Mouse (Mus musculus): ENCODE data around the gene Fars2. TPM values are rescaled to one million over a fixed set of nuclear protein-coding genes. Genes with fewer than 3 reads are reported as not detected.
"Not testable (repeated sequence)": the region's sequence is repeated elsewhere in the genome, so short reads cannot be mapped to it uniquely, and the experiment has no call there.

The Fars2 gene
- polyA plus RNA-seq, 1 experiment from 2014 or later = 24.6 TPM

DNA sequence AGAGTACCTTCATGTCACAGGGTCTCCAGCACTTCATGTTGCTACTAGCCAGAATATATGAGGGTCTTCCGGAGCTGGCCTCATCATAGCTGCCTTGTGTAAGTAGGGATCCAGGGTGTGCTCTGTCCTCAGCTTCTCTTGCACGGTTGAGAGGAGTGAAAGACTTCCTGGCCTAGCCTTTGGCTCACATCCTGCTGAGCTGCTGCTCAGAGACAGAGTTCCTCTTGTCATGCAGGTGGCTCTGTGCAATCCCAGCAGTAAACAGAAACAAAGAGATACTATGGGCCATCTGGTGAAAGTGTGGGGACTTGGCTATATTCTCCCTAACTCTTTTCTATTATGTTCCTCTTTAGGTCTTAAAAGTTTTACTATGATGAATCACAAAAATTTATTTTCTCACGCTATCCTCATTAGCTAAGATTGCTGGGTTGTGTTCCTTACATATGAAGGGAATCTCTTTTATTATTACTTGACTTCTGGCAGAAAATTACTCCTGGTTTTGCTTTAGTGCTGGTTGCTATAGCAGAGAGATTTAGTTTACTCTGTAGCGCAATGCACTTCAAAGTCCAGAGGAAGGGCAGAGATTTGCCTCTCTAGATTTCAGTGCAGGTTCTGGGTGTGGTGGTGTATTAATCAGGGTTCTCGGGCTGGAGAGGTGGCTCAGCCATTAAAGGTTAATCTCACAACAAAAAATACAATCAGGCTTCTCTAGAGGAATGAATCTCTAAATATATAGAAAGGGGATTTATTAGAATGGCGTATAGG lies 32.1 kb downstream of the Fars2 start:
- no peaks in the 10 kb centered on the region for H3K27me3 ChIP-seq (replicated peaks)
- H3K36me3 ChIP-seq = no peaks in the 10 kb centered on the region
- H3K9me3 ChIP-seq (replicated peaks) = no peaks in the 10 kb centered on the region
- peaks cover 6% of the 10 kb centered on the region; the same call in 1 of the 2 replicates for H3K4me1 ChIP-seq
- no peak overlapping the region for H3K4me2 ChIP-seq
- H3K9ac ChIP-seq (replicated peaks) = no peak overlapping the region
- no peak overlapping the region for H3K4me3 ChIP-seq (replicated peaks)
- WGBS = 44% methylated on average over 6 of the region's 6 CpGs
- H3K27ac ChIP-seq (replicated peaks) = no peak overlapping the region
- 0 out of 2 replicates have a peak, but pooled peaks have one; percentile 55 for ATAC-seq (ENCODE audit: low FRiP score)

DNA sequence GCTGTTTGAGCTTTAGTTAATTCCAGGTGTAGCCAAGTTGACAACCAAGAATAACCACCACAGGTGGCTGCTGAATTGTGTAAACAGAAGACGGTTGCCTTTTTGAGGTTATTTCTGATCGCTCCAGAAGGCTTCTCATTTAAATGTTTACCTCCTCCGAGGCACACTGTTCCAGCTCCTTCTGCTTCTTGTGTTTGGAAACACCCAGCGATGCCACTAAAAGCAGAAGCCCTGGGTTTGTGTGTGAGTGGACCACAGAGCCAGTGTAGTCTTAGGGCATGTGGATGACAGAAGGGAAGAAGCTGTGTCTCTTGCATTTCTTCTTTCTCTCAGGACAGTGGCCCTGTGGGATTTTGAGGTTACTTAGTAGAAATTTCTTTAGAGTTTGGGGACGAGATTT lies 33.1 kb downstream of the Fars2 start:
- no peak for ATAC-seq (ENCODE audit: low FRiP score)

DNA sequence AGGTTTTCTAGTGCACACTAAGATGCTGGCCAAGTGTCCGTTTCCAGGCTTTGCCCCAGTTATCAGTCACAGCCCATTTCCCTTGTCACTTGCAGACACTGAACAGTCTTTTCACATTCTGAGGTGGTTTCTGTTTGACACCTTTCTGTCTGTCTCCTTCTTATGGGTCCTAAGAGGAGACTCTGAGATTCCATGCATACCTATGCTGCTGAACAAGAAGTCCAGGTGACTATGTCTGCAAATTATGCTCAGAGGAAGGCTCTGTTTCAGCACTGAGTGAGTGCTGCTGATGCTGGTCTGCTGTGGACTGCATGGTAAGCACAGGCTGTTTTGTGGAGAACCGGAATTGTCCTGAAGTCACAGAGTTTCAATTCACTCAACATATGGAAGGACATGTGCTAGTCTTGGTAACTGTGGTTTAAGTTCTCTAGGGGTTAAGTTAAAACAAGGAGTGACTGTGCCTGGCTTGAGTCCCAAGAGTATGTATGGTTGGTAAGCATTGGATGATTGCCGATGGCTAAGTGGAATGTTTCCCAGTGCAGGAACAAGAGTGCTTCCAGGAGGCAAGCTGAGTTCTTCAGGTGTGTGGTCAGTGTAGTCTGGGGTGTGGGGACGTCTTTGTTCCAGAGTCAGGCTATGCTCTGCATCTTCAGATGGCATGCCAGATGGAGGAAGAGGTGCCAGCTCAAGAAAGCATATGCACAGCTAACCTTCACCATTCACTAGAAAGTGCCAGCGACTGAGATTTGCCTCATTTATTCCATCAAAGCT lies 35.7 kb downstream of the Fars2 start:
- H3K9me3 ChIP-seq (replicated peaks) = no peaks in the 10 kb centered on the region
- H3K27me3 ChIP-seq (replicated peaks) = no peaks in the 10 kb centered on the region
- peaks cover 6% of the 10 kb centered on the region; the same call in 1 of the 2 replicates for H3K4me1 ChIP-seq
- H3K27ac ChIP-seq (replicated peaks) = no peak overlapping the region
- no peak for ATAC-seq (ENCODE audit: low FRiP score)
- H3K4me2 ChIP-seq = no peak overlapping the region
- no peaks in the 10 kb centered on the region for H3K36me3 ChIP-seq
- H3K9ac ChIP-seq (replicated peaks) = no peak overlapping the region
- H3K4me3 ChIP-seq (replicated peaks) = no peak overlapping the region
- WGBS = 84% methylated on average over 5 of the region's 5 CpGs

More for the DNA sequence above, 33.1 kb downstream of the Fars2 start:
- no peak overlapping the region for H3K4me2 ChIP-seq
- no peaks in the 10 kb centered on the region for H3K27me3 ChIP-seq (replicated peaks)
- no peak overlapping the region for H3K4me3 ChIP-seq (replicated peaks)
- no peak overlapping the region for H3K27ac ChIP-seq (replicated peaks)
- no peak overlapping the region for H3K9ac ChIP-seq (replicated peaks)
- H3K36me3 ChIP-seq = no peaks in the 10 kb centered on the region
- WGBS = 73% methylated on average over 5 of the region's 5 CpGs
- no peaks in the 10 kb centered on the region for H3K9me3 ChIP-seq (replicated peaks)
- peaks cover 6% of the 10 kb centered on the region; the same call in 1 of the 2 replicates for H3K4me1 ChIP-seq

DNA sequence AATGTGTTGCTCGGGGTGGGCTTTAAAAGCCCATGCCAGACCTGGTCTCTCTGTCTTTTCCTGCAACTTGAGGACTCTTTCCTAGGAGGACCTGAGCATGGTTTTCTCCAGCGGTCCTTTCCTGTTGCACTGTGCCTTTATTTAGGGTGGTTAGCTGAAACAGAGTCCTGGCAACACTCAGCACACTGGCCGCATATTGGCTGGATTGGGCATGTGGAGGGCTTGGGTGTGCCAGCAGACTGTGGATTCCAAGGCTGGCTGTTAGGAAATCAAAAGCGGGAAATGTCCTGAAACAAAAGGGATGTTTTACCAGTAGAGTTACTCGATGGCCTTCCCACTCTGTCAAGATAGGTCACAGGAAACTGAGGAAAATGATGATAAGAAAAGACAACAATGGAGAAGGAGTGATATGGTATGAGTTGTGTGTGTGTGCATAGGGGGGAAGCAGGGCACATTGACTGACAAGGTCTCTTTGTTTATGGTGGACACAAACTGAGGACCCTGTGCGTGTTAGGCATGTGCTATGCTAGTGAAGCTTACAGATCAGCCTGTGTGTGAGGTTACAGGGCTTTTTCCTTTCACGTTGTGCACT lies 39.2 kb downstream of the Fars2 start:
- H3K36me3 ChIP-seq = no peaks in the 10 kb centered on the region
- H3K9ac ChIP-seq (replicated peaks) = no peak overlapping the region
- H3K27me3 ChIP-seq (replicated peaks) = no peaks in the 10 kb centered on the region
- H3K27ac ChIP-seq (replicated peaks) = no peak overlapping the region
- no peak overlapping the region for H3K4me2 ChIP-seq
- H3K4me1 ChIP-seq = no peaks in the 10 kb centered on the region
- no peak for ATAC-seq (ENCODE audit: low FRiP score)
- no peak overlapping the region for H3K4me3 ChIP-seq (replicated peaks)
- 92% methylated on average over 7 of the region's 7 CpGs for WGBS
- H3K9me3 ChIP-seq (replicated peaks) = no peaks in the 10 kb centered on the region

DNA sequence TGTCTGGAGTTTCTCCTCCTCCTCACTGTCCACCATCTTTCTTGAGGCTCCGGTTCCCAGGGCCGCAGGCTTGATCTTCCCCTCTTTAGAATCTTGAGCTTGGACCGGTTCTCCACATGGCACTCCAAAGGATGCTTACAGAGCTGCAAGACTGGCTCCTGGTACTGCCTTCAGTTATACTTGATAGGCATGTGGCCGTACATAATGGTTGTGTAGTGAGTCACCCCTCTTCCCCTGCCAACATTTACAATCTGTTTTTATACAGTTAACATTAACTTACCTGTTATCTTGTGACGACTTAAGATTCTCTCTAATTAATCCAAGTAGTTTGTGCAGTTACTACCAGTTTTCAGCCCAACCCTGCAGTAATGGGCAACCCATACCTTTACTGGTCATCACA lies 46.2 kb downstream of the Fars2 start:
- H3K4me2 ChIP-seq = no peak overlapping the region
- H3K9me3 ChIP-seq (replicated peaks) = no peaks in the 10 kb centered on the region
- no peak for ATAC-seq (ENCODE audit: low FRiP score)
- H3K4me3 ChIP-seq (replicated peaks) = no peak overlapping the region
- no peak overlapping the region for H3K9ac ChIP-seq (replicated peaks)
- no peaks in the 10 kb centered on the region for H3K36me3 ChIP-seq
- H3K27me3 ChIP-seq (replicated peaks) = no peaks in the 10 kb centered on the region
- H3K4me1 ChIP-seq = no peaks in the 10 kb centered on the region
- 97% methylated on average over 5 of the region's 5 CpGs for WGBS
- no peak overlapping the region for H3K27ac ChIP-seq (replicated peaks)

DNA sequence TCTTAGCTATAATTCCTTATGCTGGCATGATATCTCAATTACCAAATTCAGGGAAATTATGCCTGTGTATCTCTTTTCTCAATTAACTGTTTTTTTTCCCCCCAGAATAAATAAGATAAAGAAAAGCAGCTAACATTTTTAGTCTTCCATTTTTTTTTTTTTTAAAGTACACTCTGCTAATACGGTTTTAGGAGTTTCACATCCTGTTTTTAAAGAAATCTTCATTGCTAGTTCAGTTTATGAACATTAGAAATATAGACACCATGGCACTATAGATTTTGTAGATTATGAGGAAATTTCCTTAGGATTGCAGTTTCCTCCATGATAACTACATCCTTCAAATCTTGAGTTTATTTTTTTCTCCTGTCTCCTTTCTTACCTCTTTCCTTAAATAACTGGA lies 46.7 kb downstream of the Fars2 start:
- H3K27me3 ChIP-seq (replicated peaks) = no peaks in the 10 kb centered on the region
- ATAC-seq (ENCODE audit: low FRiP score) = no peak
- WGBS = 85% methylated on average over 1 of the region's 1 CpGs
- H3K4me1 ChIP-seq = no peaks in the 10 kb centered on the region
- no peak overlapping the region for H3K9ac ChIP-seq (replicated peaks)
- H3K9me3 ChIP-seq (replicated peaks) = no peaks in the 10 kb centered on the region
- H3K4me2 ChIP-seq = no peak overlapping the region
- H3K4me3 ChIP-seq (replicated peaks) = no peak overlapping the region
- H3K36me3 ChIP-seq = no peaks in the 10 kb centered on the region
- H3K27ac ChIP-seq (replicated peaks) = no peak overlapping the region

DNA sequence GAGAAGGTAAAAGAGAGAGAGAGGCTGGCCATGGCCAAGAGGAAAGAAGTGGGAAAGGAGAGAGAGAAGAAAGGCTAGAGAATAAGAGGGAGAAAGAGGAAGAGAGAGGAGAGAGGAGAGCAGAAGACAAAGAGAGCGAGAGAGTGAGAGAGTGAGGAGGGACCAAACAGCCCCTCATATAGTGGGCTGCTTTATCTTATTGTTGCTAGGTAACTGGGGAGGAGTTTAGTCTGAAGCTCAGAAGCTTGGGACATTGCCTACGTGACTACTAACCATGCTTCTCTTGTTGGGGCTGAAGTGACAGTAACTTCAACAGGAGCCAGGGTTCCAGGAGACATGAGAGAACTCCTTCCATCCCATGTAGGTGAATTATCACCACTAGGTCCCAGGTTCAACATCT lies 55.8 kb downstream of the Fars2 start:
- H3K4me2 ChIP-seq; ATAC-seq (ENCODE audit: low FRiP score); H3K27me3 ChIP-seq (replicated peaks); H3K9ac ChIP-seq (replicated peaks); H3K27ac ChIP-seq (replicated peaks); H3K4me3 ChIP-seq (replicated peaks); H3K36me3 ChIP-seq; H3K9me3 ChIP-seq (replicated peaks); H3K4me1 ChIP-seq: not testable (repeated sequence)
- 41% methylated on average over 2 of the region's 2 CpGs for WGBS

DNA sequence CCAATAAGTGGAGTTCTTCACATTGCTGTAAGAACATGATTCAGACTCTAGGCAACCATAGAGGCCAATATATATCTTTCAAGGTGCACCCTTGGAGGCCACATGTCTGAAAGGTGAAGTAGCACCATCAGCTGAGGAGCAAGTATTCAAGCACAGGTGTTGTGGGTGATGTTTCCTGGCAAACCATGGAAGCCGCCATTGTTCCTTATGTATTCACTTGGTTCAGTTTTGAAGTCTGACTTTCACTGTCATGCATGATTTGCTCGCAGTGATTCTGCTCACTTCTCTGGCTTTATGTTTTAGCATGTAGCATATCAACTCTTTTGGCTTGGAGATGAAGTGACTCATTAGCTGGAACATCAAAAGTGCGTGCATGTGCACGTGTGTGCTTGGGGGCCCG lies 56.9 kb downstream of the Fars2 start:
- ATAC-seq (ENCODE audit: low FRiP score) = no peak

DNA sequence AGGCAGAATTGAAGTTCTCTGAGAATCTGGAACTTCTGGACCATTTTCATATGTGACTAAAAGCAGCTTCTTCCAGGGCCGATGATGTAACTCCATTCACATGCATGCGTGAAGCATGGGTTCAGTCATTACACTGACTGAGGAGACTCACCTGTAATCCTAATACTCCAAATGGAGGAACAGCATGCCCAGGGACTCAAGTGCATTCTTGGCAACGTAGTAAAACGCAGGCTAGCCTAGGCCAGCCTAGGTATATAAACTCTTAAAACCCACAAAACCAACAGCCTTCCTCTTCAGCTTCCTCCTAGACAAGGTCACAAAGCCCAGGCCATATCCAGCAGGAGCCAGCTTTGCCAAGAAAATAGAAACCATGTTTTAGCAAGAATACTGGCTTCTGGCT lies 57.6 kb downstream of the Fars2 start:
- no peaks in the 10 kb centered on the region for H3K9me3 ChIP-seq (replicated peaks)
- H3K4me2 ChIP-seq = no peak overlapping the region
- 95% methylated on average over 4 of the region's 4 CpGs for WGBS
- H3K36me3 ChIP-seq = no peaks in the 10 kb centered on the region
- no peak overlapping the region for H3K4me3 ChIP-seq (replicated peaks)
- H3K9ac ChIP-seq (replicated peaks) = no peak overlapping the region
- no peaks in the 10 kb centered on the region for H3K27me3 ChIP-seq (replicated peaks)
- H3K4me1 ChIP-seq = no peaks in the 10 kb centered on the region
- ATAC-seq (ENCODE audit: low FRiP score) = no peak
- no peak overlapping the region for H3K27ac ChIP-seq (replicated peaks)

More for the DNA sequence above, 56.9 kb downstream of the Fars2 start:
- Histone ChIP-seq H3K36me3 (no peaks in the 10 kb centered on the region), H3K4me2 (no peak overlapping the region), H3K4me3 (replicated peaks) (no peak overlapping the region), H3K9me3 (replicated peaks) (no peaks in the 10 kb centered on the region), H3K27ac (replicated peaks) (no peak overlapping the region), H3K4me1 (no peaks in the 10 kb centered on the region), H3K9ac (replicated peaks) (no peak overlapping the region), H3K27me3 (replicated peaks) (no peaks in the 10 kb centered on the region)
- 95% methylated on average over 5 of the region's 5 CpGs for WGBS

DNA sequence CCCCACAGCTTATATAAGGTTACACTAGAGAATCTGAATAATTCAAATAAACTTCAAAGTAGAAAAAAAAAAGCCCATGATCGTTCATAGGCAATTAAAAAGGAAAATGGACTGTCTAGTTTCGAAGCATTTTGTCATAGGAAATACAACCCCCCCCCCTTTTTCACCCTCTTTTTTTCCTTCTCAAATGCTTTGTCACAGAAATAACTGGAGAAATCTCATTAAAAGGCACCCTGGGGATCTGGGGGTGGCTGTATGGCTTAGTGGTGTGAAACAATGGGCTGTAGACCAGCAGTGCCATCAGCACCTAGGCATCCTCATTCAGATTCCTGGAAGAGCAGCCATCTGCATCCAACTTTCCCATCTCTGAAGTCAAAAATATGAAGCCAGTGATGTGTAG lies 64.0 kb downstream of the Fars2 start:
- H3K4me2 ChIP-seq = no peak overlapping the region
- H3K4me1 ChIP-seq = no peaks in the 10 kb centered on the region
- WGBS = 75% methylated on average over 2 of the region's 2 CpGs
- no peak overlapping the region for H3K27ac ChIP-seq (replicated peaks)
- no peaks in the 10 kb centered on the region for H3K27me3 ChIP-seq (replicated peaks)
- ATAC-seq (ENCODE audit: low FRiP score) = no peak
- no peaks in the 10 kb centered on the region for H3K36me3 ChIP-seq
- no peak overlapping the region for H3K9ac ChIP-seq (replicated peaks)
- H3K4me3 ChIP-seq (replicated peaks) = no peak overlapping the region
- no peaks in the 10 kb centered on the region for H3K9me3 ChIP-seq (replicated peaks)

DNA sequence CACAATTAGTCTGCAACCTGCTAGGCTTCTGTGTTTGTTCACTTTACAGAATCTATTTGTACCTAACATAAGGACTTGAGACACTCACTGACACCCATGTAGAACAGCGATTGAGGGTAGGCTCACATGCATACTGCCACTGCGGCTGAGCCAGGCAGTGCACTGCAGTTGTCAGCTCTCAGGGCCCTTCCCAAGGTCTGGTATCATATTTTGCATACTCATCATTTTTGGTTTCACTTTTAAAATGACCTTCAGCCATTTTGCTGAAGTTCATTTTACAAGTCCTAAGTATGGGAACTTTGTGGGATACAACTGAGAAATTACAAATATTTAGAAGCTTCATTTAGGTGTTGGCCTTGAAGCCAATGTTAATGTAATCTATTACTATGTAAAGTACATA lies 73.4 kb downstream of the Fars2 start:
- 97% methylated on average over 2 of the region's 2 CpGs for WGBS
- no peaks in the 10 kb centered on the region for H3K36me3 ChIP-seq
- ATAC-seq (ENCODE audit: low FRiP score) = no peak
- H3K27me3 ChIP-seq (replicated peaks) = no peaks in the 10 kb centered on the region
- H3K9ac ChIP-seq (replicated peaks) = no peak overlapping the region
- H3K4me3 ChIP-seq (replicated peaks) = no peak overlapping the region
- H3K4me2 ChIP-seq = no peak overlapping the region
- H3K27ac ChIP-seq (replicated peaks) = no peak overlapping the region
- H3K9me3 ChIP-seq (replicated peaks) = no peaks in the 10 kb centered on the region
- no peaks in the 10 kb centered on the region for H3K4me1 ChIP-seq
